Mouse (Mus musculus): ENCODE measurements around the gene Heca. TPM values are rescaled to one million over a fixed set of nuclear protein-coding genes. Genes with fewer than 3 reads are reported as not detected.
A peak's percentile ranks its signal among the peaks of the same experiment; 100 is the strongest.

Heca gene
- polyA plus RNA-seq, 1 experiment from 2014 or later, result 6.4 TPM

DNA sequence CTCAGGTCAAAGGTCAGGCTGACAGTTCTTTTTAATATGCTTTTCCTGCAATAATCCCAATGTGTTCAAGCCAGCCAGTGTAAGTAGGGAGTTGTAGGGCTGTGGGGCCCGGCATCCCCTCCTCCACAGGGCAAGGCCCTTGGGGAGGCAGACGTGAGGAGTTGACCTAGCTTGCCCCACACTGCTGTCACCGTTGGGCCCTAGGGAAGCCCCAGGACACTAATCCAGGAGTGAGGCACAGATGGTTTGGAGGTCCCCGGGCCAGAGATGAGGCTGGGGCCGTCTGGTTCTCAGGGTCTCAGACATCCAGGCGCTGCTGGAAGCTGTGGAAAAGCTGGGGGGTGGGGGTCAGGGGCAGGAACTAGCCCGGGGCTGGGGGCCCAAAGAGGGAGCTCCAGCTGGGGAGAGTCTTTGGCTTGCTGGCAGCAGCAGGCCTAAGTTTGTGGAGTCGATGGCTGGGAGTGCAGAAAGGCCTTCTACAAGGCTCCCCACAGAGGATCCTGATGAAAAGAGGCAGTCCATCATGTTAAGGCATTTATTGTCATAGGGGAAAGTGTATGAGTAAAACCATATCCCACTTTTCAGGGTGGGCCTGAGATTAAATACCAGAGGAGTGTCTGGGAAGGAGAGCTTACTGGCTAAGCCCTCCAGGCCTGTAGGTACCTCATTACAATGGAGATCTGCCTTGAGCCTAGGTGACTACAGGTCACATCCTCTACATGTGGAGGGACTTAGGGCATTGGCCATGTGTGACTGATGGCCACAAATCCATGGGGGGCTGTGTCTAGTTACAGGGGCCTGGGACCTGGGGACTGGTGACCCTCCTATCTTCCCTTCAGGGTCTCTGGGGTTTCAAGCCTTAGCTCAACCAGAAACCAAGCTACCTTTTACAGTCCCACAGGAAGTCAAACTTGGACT is 69.6 kb downstream of the Heca start:
- ATAC-seq (replicated peaks), result no peak
- H3K27ac ChIP-seq, result no peak overlapping the region
- H3K9ac ChIP-seq, result no peak overlapping the region
- no peaks in the 10 kb centered on the region for H3K4me1 ChIP-seq
- WGBS, result 36% methylated on average over 8 of the region's 8 CpGs
- no peaks in the 10 kb centered on the region for H3K27me3 ChIP-seq (replicated peaks)
- no peak overlapping the region for H3K4me2 ChIP-seq
- H3K9me3 ChIP-seq, result no peaks in the 10 kb centered on the region
- H3K4me3 ChIP-seq, result no peak overlapping the region
- no peaks in the 10 kb centered on the region for H3K36me3 ChIP-seq (replicated peaks)

DNA sequence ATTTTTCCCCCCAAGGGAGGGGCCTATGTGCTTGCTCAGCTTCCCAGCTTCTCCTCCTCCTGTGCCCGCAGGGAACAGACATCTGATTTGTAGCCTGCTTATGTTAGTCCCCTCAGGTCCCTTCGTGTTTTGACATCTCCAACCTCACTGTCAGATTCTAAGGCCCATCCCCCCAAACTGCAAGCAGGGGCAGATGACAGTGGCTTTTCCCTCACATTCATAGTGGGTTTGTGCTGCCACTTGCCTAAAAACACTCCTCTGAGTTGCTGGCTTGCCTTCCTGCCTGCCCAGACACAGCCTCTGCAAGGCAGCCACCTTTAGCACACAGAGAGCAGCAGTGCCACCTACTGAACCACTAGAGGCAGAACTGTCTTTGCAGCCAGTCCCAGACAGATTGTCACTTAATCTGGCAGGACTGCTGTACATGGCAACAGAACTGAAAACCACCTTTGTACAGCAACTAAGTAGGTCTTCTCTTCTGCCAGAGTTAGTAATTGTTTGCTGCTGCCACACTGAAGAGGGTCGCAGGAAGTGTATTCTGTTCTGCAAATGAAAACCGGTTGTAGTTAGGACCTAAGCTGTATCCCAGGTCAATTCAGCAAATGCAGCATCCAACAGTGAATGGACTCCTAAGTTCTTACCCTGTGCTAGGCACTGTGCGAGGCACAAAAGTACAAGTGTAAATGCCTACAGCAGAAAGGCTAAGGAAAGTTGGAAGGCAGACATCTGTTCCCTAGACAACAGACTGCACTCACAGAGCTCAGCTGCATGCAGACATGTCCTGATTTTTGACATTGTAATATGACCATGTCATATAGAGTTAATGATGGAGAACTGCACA is 77.8 kb downstream of the Heca start:
- ATAC-seq (replicated peaks), result peak; percentile 99
- WGBS, result 25% methylated on average over 5 of the region's 5 CpGs

DNA sequence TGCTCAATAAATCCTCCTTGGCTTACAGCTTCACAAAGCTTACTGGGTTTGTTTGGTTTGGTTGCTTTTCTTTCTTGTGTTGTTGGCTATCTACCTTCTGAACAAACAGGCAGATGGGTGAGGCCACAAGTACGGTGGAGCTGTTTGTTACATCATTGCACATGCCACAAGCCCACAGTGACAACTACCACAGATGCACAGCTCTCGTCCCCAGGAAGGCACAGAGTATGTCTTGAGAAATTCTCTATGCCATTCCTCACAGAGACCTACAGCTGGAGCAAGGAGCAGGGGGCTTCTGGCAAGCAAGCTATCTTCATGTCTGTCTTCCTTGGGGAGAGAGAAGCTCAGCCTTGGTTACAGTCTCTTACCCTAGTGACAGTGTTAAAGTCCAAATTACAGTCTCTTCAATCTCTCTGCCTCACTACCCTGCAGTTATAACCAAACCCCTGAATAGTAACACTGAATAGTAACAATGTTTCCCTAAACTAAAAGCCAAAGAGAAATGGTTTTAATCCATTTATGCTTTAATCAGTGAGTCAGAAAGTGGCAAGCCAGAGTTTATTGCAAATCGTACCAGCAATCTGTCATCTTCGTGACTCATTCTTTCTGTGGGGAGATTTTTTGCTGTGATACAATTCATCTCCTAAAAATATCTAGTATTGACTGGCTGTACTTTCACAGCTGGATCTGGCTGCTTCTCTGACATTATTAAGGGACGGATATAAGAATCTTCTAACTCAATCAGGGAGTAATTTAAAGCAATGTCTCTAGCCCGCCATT is 87.0 kb downstream of the Heca start:
- H3K27ac ChIP-seq, result no peak overlapping the region
- H3K36me3 ChIP-seq (replicated peaks), result no peaks in the 10 kb centered on the region
- H3K4me2 ChIP-seq, result no peak overlapping the region
- ATAC-seq (replicated peaks), result no peak
- no peak overlapping the region for H3K4me3 ChIP-seq
- 80% methylated on average over 6 of the region's 6 CpGs for WGBS
- no peaks in the 10 kb centered on the region for H3K27me3 ChIP-seq (replicated peaks)
- no peaks in the 10 kb centered on the region; the same call in 1 of the 2 replicates for H3K9me3 ChIP-seq
- no peak overlapping the region for H3K9ac ChIP-seq
- H3K4me1 ChIP-seq, result no peaks in the 10 kb centered on the region

More for the DNA sequence above, 77.8 kb downstream of the Heca start:
- no peak overlapping the region for H3K4me3 ChIP-seq
- no peak overlapping the region for H3K27ac ChIP-seq
- H3K9me3 ChIP-seq, result no peaks in the 10 kb centered on the region
- H3K4me1 ChIP-seq, result 0 out of 2 replicates have a peak, but pooled peaks cover 3% of the 10 kb centered on the region
- no peak overlapping the region for H3K4me2 ChIP-seq
- H3K9ac ChIP-seq, result no peak overlapping the region
- H3K27me3 ChIP-seq (replicated peaks), result no peaks in the 10 kb centered on the region
- no peaks in the 10 kb centered on the region for H3K36me3 ChIP-seq (replicated peaks)

DNA sequence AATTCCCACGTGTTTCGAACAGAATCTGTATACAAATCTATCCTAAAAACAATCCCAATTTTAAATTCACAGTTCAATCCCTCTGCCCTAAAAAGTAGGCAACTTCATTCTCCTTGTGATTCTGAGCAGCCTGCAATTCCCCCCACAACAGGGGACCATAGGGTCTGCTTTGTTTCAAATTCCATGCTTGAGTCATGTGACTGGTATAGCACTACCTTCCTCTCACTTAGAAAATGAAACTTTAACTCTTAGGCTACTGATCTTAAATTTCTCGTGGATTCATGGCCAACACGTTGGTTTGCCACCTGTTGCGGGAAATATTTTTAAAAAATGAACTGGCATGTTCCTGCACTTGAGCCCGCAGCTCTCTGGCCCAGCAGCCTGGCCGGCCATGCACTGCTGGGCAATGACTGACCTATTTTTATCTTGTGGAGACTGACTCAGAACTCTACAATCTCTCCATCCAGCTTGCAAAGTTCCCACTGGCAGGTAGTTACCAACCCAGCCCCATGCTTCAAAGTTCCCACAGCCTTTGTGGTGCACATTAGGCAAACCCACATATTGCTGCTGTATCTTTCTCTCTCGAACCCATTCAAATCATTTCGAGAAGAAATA is 90.1 kb downstream of the Heca start:
- Histone ChIP-seq H3K9me3 (no peaks in the 10 kb centered on the region; the same call in 1 of the 2 replicates), H3K9ac (no peak overlapping the region), H3K4me1 (no peaks in the 10 kb centered on the region), H3K36me3 (replicated peaks) (no peaks in the 10 kb centered on the region), H3K27ac (no peak overlapping the region), H3K27me3 (replicated peaks) (no peaks in the 10 kb centered on the region), H3K4me2 (no peak overlapping the region), H3K4me3 (no peak overlapping the region)
- ATAC-seq (replicated peaks), result no peak
- 91% methylated on average over 9 of the region's 9 CpGs for WGBS

DNA sequence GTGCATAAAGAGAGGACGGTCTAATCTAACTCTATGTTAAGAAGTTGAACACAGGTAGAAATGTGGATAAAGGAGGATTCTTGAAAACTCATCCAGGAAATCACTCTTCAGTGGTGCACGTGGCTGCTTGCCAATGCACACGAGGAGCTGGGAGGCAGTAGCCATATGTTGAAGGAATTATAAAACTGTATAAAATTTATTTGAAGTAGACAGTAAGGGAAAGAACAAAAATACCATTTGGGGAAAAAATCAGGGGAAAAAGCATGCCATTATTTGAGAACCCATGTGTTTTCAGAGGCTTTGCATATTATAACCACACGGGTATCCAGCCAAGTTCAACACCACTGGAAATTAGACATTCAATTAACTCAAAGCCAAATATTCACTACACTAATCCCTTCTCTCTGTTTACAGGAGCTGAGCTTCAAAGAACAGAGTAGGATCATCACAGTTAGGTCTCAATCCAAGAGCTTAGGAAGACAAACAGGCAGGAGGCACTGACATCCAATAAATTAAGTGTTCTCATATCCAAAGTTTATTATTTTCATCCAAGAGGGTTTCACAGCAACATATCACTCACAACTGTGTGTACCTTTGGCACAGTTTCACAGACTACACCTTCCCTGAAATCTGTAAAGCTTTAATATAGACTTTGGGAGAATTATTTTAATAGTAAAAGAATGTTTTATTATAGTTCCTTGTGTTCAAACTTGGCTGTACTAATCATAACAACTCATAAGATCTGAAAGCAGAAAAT is 102.9 kb downstream of the Heca start:
- H3K9ac ChIP-seq, result no peak overlapping the region
- no peak for ATAC-seq (replicated peaks)
- H3K27me3 ChIP-seq (replicated peaks), result no peaks in the 10 kb centered on the region
- WGBS, result 63% methylated on average over 4 of the region's 4 CpGs
- no peaks in the 10 kb centered on the region for H3K4me1 ChIP-seq
- no peak overlapping the region for H3K27ac ChIP-seq
- H3K4me3 ChIP-seq, result no peak overlapping the region
- no peaks in the 10 kb centered on the region for H3K36me3 ChIP-seq (replicated peaks)
- no peak overlapping the region for H3K4me2 ChIP-seq
- H3K9me3 ChIP-seq, result no peaks in the 10 kb centered on the region

DNA sequence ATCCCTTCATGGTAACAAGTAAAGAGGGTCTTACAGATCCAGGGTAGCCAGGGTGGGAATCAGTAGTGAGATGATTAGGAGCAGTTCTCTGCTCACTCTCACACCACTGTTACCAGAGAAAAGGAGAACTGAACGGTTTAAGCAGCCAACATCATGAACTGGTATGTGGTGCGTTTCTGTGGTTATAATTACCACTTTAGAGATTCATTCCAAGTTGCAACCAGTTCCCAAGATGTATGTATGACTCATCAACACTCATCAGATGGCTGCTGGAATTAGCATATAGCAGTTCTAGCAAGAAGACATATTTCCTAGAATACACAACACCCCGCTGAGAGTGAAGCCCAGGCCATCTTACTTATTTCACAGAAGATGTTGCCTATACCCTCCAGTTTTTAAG is 105.8 kb downstream of the Heca start:
- ATAC-seq (replicated peaks), result no peak
- no peak overlapping the region for H3K27ac ChIP-seq
- WGBS, result 92% methylated on average over 3 of the region's 3 CpGs

DNA sequence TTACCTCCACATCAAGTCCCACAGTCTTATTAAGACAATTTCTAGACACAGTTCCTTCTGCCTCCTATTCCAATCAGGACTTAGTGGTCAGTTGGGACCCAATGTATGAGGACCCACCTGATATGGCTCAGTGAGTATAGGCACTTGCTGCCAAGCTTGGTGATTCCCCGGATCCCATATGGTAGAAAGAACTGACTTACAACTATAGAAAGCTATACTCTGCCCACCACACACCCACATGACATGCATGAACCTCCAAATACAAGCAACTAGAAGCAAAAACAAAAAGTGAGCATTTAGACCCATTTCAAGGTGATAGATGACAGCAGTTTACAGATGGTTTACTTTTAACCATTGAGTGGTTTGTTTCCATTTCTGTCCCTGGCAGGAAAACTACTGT is 111.6 kb downstream of the Heca start:
- H3K9ac ChIP-seq, result no peak overlapping the region
- H3K27me3 ChIP-seq (replicated peaks), result no peaks in the 10 kb centered on the region
- no peak for ATAC-seq (replicated peaks)
- no peak overlapping the region for H3K4me3 ChIP-seq
- no peaks in the 10 kb centered on the region for H3K9me3 ChIP-seq
- no peaks in the 10 kb centered on the region for H3K36me3 ChIP-seq (replicated peaks)
- H3K4me2 ChIP-seq, result no peak overlapping the region
- peaks cover 3% of the 10 kb centered on the region; the same call in 1 of the 2 replicates for H3K4me1 ChIP-seq
- H3K27ac ChIP-seq, result no peak overlapping the region
- WGBS, result 90% methylated on average over 1 of the region's 1 CpGs

More for the DNA sequence above, 105.8 kb downstream of the Heca start:
- Histone ChIP-seq H3K4me2 (no peak overlapping the region), H3K27me3 (replicated peaks) (no peaks in the 10 kb centered on the region), H3K36me3 (replicated peaks) (no peaks in the 10 kb centered on the region), H3K4me3 (no peak overlapping the region), H3K9me3 (no peaks in the 10 kb centered on the region), H3K4me1 (no peaks in the 10 kb centered on the region), H3K9ac (no peak overlapping the region)

DNA sequence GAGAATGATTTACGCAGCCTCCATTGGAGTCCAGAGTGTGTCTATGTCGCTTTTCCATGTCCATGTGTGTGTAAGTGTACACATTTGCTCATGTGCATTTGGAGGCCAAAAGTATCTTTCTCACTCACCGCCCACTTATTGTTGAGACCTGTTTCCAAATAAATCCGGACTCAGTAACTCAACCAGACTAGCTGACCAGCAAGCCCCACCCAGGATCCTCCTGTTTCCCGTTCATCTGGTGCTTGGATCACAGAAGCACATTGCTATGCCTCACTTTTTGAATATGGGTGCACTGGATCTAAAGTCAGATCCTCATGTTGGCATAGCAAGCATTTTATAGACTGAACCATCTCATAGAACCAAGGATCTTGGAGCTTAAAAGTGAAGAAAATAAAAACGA is 112.8 kb downstream of the Heca start:
- Histone ChIP-seq H3K27me3 (replicated peaks) (no peaks in the 10 kb centered on the region), H3K9me3 (no peaks in the 10 kb centered on the region), H3K36me3 (replicated peaks) (no peaks in the 10 kb centered on the region), H3K4me3 (no peak overlapping the region), H3K4me2 (no peak overlapping the region), H3K27ac (no peak overlapping the region), H3K9ac (no peak overlapping the region), H3K4me1 (peaks cover 8% of the 10 kb centered on the region; the same call in 1 of the 2 replicates)
- WGBS, result 92% methylated on average over 6 of the region's 6 CpGs
- ATAC-seq (replicated peaks), result no peak

DNA sequence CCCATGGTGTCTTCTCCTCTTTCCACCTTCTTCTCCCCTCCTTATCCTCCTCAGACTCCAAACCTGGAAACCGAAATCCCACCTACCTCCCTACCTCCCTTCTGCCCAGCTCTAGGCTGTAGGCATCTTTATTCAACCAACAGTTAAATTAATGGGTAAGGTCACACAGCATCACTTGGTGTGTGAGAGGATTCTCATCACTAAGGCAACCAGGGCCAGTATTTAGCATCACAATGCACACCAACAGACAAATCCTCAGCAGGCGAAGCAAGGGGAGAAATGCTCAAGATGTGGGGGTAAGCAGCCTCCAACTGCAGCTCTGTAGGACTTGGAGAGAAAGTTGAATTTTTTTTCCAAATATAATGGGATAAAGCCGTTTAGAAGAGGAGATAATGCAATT is 116.8 kb downstream of the Heca start:
- ATAC-seq (replicated peaks), result peak; percentile 57; the same call in 1 of the 2 replicates
- Histone ChIP-seq H3K4me1 (peaks cover 15% of the 10 kb centered on the region), H3K4me3 (no peak overlapping the region), H3K9me3 (no peaks in the 10 kb centered on the region), H3K4me2 (no peak overlapping the region), H3K36me3 (replicated peaks) (no peaks in the 10 kb centered on the region), H3K27ac (no peak overlapping the region), H3K9ac (no peak overlapping the region), H3K27me3 (replicated peaks) (no peaks in the 10 kb centered on the region)
- WGBS, result 8% methylated on average over 3 of the region's 3 CpGs

DNA sequence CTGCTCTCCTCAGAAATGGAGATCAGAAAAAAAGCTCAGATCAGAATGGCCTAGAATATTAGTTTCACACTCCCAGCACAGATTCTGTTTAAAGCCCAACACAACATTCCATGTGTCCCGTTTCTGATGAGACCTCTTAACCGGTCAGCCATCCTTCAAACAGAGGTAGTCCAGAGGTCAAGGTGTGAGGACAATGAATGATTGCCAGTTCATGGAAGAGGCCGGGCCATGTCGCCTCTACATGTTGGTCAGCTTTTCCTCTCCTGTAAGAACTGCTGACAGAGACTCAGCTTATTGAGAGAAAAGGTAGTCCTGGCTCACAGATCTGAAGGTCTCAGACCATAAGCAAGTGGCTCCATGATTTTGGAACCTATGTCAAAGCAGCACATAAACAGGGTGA is 118.7 kb downstream of the Heca start:
- Histone ChIP-seq H3K27me3 (replicated peaks) (no peaks in the 10 kb centered on the region), H3K9me3 (no peaks in the 10 kb centered on the region), H3K27ac (no peak overlapping the region), H3K9ac (no peak overlapping the region), H3K36me3 (replicated peaks) (no peaks in the 10 kb centered on the region), H3K4me1 (peaks cover 15% of the 10 kb centered on the region), H3K4me2 (no peak overlapping the region), H3K4me3 (no peak overlapping the region)
- ATAC-seq (replicated peaks), result no peak
- WGBS, result 89% methylated on average over 4 of the region's 4 CpGs

DNA sequence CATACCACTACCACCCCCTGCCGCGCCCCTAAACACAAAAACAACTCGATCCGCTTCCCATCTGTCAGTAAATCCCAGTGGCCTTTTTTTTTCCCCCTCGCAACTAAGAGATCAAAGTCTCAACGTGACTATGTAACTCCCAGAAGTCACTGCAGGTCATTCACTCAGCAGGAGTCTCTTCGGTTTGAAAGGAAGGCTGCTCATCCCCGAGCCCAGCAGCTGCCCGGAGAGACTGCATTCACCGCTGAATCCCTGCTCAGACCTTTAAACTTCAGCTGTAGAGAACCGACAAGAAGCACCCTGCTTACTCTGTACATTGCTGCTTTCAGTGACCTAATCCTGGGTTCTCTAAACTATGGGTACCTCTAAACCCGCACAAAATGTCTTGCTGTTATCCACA is 120.5 kb downstream of the Heca start:
- WGBS, result 2% methylated on average over 12 of the region's 12 CpGs
- Histone ChIP-seq H3K4me1 (peaks cover 15% of the 10 kb centered on the region), H3K4me2 (peak overlapping the region; percentile 49), H3K27me3 (replicated peaks) (no peaks in the 10 kb centered on the region), H3K9ac (peak overlapping the region; percentile 20; the same call in 1 of the 2 replicates), H3K9me3 (no peaks in the 10 kb centered on the region), H3K4me3 (peak overlapping the region; percentile 19), H3K36me3 (replicated peaks) (no peaks in the 10 kb centered on the region), H3K27ac (no peak overlapping the region)
- ATAC-seq (replicated peaks), result peak; percentile 64; the same call in 1 of the 2 replicates
